Mouse (Mus musculus) megakaryocyte, embryonic 14.5 days (primary cell): ENCODE measurements around the gene Carmil2. TPM values are rescaled to one million over a fixed set of nuclear protein-coding genes. Genes with fewer than 3 reads are reported as not detected.

ENCODE experiments used
- H3K27me3 ChIP-seq: replicated peaks from 2 replicates; pipeline ENCODE3; 2012; ENCODE audit warnings: inconsistent platforms
- H3K36me3 ChIP-seq: replicated peaks from 2 replicates; pipeline ENCODE3; 2012; ENCODE audit warnings: low read length, inconsistent platforms, mixed read lengths
- H3K4me1 ChIP-seq: 2 replicates; pipeline ENCODE4 v1.6.1; 2012; ENCODE audit warnings: inconsistent platforms
- H3K4me3 ChIP-seq: replicated peaks from 2 replicates; pipeline ENCODE3; 2012; ENCODE audit warnings: moderate library complexity, mild to moderate bottlenecking, inconsistent platforms
- H3K9me3 ChIP-seq: 2 replicates; pipeline ENCODE4 v1.6.1; 2012; ENCODE audit warnings: inconsistent platforms
- FLI1 ChIP-seq: IDR thresholded peaks from 2 replicates; pipeline ENCODE4 v1.6.1; 2012; ENCODE audit warnings: low read length, inconsistent platforms, mixed read lengths
- GATA1 ChIP-seq: IDR thresholded peaks from 3 replicates; pipeline ENCODE4 v1.6.1; 2012; ENCODE audit warnings: mixed read lengths, low read length, inconsistent platforms, borderline replicate concordance
- polyA plus RNA-seq: library from polyadenylated mRNA; stranded (reverse); fragments of >175 nt; gene quantifications from 2 replicates; pipeline ENCODE4 v1.2.3, GENCODE M21; 2012; ENCODE audit warnings: low replicate concordance; ENCODE audit not compliant: insufficient read depth

Gene Carmil2
- polyA plus RNA-seq, 1 experiment, result 22.9 TPM

DNA sequence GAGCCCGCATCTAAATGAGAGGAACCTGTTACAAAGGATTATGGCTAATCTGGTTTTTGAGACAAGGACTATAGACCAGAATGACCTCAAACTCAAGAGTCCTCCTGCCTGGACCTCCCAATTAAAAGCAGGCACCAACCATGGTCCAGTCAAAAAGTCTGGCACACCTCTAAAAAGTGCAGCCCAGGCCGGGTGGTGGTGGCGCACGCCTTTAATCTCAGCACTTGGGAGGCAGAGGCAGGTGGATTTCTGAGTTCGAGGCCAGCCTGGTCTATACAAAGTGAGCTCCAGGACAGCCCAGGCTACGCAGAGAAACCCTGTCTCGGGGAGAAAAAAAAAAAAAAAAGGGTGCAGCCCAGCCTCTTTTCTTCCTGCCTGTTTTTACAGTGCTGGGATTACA lies 749 bp upstream of the Carmil2 start:
- Histone ChIP-seq H3K4me3 (no peak overlapping the region), H3K4me1 (peaks cover 25% of the 10 kb centered on the region), H3K9me3 (no peaks in the 10 kb centered on the region), H3K27me3 (no peaks in the 10 kb centered on the region), H3K36me3 (peaks cover 50% of the 10 kb centered on the region)
- TF ChIP-seq GATA1, result no peak
- no peak for TF ChIP-seq FLI1

DNA sequence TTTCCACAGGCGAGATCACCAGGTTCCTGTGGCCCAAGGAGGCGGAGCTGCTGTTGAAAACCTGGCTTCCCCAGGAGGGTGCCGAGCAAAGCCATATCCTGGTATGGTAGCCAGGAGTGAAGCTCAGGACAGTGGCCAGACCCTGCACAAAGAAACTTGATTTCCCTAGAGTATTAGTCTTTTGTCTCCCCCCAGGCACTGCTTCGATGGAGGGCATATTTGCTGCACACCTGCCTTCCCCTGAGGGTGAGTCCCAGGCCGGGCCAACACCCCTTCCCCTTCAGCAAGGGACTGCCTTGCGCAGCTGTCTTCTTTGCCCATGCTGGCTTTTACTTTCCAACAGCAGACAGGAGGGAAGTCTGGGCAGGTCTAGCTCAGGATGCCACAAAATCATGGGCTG lies 477 bp downstream of the Carmil2 start:
- Histone ChIP-seq H3K4me3 (peak overlapping the region; percentile 90), H3K36me3 (peaks cover 46% of the 10 kb centered on the region), H3K9me3 (no peaks in the 10 kb centered on the region), H3K27me3 (no peaks in the 10 kb centered on the region), H3K4me1 (peaks cover 25% of the 10 kb centered on the region)
- TF ChIP-seq FLI1 (no peak), GATA1 (no peak)

DNA sequence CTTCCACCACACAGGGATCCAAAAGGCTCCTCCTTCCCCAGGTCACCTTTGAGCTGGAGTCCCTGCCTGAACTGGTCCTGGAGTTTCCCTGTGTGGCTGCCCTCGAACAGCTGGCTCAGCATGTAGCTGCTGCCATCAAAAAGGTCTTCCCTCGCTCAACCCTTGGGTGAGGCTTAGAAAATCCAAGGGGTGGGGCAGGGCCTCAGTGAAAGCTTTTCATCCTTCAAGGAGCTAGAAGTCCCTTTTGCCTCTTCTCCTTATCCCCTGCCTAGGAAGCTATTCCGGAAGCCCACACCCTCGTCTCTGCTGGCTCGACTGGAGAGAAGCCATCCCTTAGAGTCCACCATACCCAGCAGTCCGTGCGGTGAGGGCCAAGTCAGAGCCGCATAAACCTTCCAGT lies 1.4 kb downstream of the Carmil2 start:
- H3K36me3 ChIP-seq, result peaks cover 41% of the 10 kb centered on the region
- TF ChIP-seq GATA1 (no peak), FLI1 (no peak)

DNA sequence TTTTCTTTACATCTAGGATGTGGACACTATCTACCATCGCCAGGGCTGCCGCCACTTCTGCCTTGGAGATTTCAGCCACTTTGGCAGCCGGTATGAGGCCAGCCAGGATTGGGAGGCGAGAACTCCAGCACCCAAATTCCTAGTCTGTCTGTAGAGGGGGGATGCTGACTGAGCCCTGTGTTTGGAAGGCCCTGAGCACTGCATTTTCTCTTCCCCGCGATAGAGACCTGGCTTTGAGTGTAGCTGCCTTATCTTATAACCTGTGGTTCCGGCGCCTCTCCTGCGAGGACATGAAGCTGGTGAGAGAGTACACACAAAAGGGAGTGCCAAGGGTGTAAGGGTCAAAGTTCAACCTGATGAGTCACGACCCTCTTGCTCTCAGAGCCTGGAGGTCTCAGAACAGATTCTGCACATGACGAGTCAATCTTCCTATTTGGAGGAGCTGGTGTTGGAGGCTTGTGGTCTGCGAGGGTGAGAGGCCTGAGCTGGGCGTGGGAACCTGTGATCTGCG lies 2.2 kb downstream of the Carmil2 start:
- peaks cover 41% of the 10 kb centered on the region for H3K36me3 ChIP-seq
- peaks cover 25% of the 10 kb centered on the region for H3K4me1 ChIP-seq

More for the DNA sequence above, 1.4 kb downstream of the Carmil2 start:
- peaks cover 25% of the 10 kb centered on the region for H3K4me1 ChIP-seq
- H3K27me3 ChIP-seq, result peaks cover 2% of the 10 kb centered on the region
- H3K9me3 ChIP-seq, result no peaks in the 10 kb centered on the region
- no peak overlapping the region for H3K4me3 ChIP-seq

DNA sequence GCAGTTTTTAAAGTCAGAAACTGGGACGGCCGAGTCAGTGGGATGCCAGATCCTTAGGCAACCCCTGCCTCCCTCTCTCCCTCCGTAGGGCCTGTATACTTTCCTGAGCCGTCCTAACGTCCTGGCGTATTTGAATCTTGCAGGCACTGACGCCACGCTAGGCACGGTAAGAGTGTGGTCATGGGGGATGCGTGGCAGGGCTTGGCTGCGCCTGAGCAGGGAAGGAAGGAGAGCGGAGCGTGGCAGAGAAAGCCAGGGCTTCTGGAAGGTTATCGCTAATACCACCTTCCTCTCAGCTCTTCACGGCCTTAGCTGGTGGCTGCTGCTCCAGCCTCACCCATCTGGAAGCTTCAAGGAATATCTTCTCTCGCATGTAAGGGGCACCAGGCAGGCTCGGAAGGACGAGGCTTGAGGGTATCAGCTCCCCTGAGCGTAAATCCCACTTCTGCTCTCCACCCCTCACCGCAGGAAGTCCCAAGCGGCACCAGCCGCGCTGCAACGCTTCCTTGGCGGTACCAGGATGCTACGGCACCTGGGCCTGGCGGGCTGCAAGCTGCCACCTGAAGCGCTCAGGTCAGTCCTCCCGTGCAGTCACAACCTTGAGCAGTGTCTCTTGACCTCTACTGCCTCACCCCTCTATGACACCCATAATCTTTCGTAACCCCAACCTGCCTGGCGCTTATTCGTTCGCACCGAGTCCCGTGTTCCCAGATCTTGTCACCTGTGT lies 3.3 kb downstream of the Carmil2 start:
- Histone ChIP-seq H3K4me3 (no peak overlapping the region), H3K4me1 (peaks cover 25% of the 10 kb centered on the region), H3K27me3 (peaks cover 2% of the 10 kb centered on the region), H3K9me3 (no peaks in the 10 kb centered on the region), H3K36me3 (peaks cover 37% of the 10 kb centered on the region)
- TF ChIP-seq FLI1 (no peak), GATA1 (no peak)

More for the DNA sequence above, 2.2 kb downstream of the Carmil2 start:
- Histone ChIP-seq H3K4me3 (no peak overlapping the region), H3K27me3 (peaks cover 2% of the 10 kb centered on the region), H3K9me3 (no peaks in the 10 kb centered on the region)
- TF ChIP-seq FLI1 (no peak), GATA1 (no peak)

DNA sequence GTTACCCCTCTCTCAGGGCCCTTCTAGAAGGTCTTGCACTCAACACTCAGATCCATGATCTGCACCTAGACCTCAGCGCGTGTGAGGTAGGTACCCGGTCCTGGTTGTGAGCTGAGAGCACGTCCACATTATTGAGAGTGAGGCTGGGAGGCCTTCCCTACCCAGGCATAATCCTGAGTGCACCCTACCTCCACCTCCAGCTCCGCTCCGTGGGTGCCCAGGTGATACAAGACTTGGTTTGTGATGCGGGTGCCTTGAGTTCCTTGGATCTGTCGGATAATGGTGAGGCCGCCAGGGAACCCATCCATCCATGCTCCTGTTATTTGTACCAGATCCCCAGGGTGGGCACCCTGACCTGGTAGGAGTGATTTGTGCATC lies 3.9 kb downstream of the Carmil2 start:
- Histone ChIP-seq H3K4me1 (peaks cover 24% of the 10 kb centered on the region), H3K36me3 (peaks cover 39% of the 10 kb centered on the region), H3K9me3 (no peaks in the 10 kb centered on the region), H3K4me3 (no peak overlapping the region), H3K27me3 (peaks cover 2% of the 10 kb centered on the region)
- TF ChIP-seq GATA1 (no peak), FLI1 (no peak)

DNA sequence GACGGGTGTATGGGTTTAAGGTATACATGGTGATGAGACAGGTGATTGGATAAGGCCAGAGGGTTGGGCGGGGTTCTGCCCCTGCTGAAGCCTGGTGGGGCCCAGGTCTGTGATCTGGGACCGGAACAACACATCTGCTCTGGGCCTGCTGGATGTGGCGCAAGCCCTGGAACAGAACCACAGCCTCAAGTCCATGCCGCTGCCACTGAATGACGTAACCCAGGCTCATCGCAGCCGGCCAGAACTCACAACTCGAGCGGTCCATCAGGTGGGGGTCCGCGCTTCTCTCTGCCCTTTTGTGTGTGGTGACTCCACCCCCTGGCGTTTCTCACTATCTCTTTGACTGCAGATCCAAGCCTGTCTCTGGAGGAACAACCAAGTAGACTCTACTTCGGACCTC lies 4.9 kb downstream of the Carmil2 start:
- peaks cover 48% of the 10 kb centered on the region for H3K36me3 ChIP-seq
- H3K9me3 ChIP-seq, result no peaks in the 10 kb centered on the region
- TF ChIP-seq FLI1, result no peak
- no peak for TF ChIP-seq GATA1
- peaks cover 2% of the 10 kb centered on the region for H3K27me3 ChIP-seq
- no peak overlapping the region for H3K4me3 ChIP-seq
- H3K4me1 ChIP-seq, result peaks cover 14% of the 10 kb centered on the region

DNA sequence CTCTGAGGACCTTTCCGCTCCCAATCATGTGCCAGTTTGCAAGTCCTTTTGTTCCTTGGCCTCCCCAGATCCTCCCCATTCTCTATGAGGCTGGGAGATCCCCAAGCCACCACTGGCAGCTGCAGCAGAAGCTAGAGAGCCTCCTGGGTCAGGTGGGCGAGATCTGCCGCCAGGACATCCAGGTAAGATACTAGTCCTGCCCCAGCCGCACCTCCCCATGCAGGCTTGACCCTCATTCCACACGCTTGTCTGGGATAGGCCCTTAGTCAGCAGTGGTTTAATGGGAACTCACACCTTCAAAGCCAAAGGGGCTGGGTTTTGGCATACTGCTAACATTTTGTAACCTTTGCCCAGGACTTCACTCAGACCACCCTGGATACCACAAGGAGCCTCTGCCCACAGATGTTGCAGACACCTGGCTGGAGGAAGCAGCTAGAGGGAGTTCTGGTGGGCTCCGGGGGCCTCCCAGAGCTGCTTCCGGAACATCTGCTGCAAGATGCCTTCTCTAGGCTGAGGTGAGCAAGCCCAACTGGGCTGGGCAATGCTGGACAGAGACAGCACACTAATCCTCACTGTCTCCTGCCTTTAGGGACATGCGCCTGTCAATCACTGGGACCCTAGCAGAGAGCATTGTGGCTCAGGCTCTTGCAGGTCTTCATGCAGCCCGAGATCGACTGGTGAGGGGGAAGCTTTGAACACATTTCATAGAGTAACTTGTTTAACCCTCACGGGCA lies 6.5 kb downstream of the Carmil2 start:
- Histone ChIP-seq H3K9me3 (no peaks in the 10 kb centered on the region), H3K4me3 (no peak overlapping the region), H3K27me3 (peaks cover 2% of the 10 kb centered on the region), H3K36me3 (peaks cover 64% of the 10 kb centered on the region), H3K4me1 (peaks cover 7% of the 10 kb centered on the region)
- TF ChIP-seq FLI1 (no peak), GATA1 (no peak)

DNA sequence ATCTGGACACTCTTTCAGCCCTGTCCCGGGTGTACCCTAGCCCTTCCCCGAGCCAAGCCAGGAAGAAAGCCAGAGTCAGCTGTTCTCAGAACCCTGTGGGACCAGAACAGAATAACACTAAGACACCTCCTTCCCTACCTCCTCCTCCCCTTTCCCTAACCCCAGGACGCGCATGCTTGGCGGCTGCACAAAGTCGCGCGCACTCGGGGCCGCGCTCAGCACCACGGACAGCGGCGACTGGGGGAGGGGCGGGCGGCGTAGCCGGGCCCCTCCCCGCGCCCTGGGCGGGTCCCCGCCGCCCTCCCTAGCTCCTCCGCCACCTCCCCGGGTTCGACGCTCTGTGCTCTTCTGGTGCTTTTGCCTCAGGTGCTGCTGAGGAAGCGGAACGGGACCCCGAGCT lies 7.6 kb downstream of the Carmil2 start:
- Histone ChIP-seq H3K4me1 (no peaks in the 10 kb centered on the region; the same call in 1 of the 2 replicates), H3K36me3 (peaks cover 75% of the 10 kb centered on the region), H3K9me3 (no peaks in the 10 kb centered on the region), H3K27me3 (peaks cover 2% of the 10 kb centered on the region), H3K4me3 (no peak overlapping the region)
- TF ChIP-seq GATA1, result no peak
- TF ChIP-seq FLI1, result no peak
